Mouse (Mus musculus) forebrain, embryonic 16.5 days (tissue): ENCODE data around the gene Slc4a5. TPM values are rescaled to one million over a fixed set of nuclear protein-coding genes. Genes with fewer than 3 reads are reported as not detected.

Experiments used
- ATAC-seq: fragments of 200-750 bp; cut with Nextera tagmentation; 2 replicates; pipeline ENCODE4 v1.8.0; 2017; ENCODE audit warnings: mild to moderate bottlenecking, moderate library complexity
- H3K27ac ChIP-seq: fragments of 300-500 bp; sonication (generic); 2 replicates; pipeline ENCODE4 v1.5.1; 2014; ENCODE audit warnings: low read length, control low read depth
- H3K27me3 ChIP-seq: fragments of 300-500 bp; sonication (generic); replicated peaks from 2 replicates; pipeline ENCODE4 v1.6.1; 2014; ENCODE audit warnings: low read length; ENCODE audit not compliant: control insufficient read depth, insufficient read depth
- H3K36me3 ChIP-seq: fragments of 300-500 bp; sonication (generic); 2 replicates; pipeline ENCODE4 v1.6.1; 2014; ENCODE audit not compliant: control insufficient read depth, insufficient read depth
- H3K4me1 ChIP-seq: fragments of 300-500 bp; sonication (generic); replicated peaks from 2 replicates; pipeline ENCODE4 v1.6.1; 2014; ENCODE audit warnings: low read length; ENCODE audit not compliant: control insufficient read depth, insufficient read depth
- H3K4me2 ChIP-seq: fragments of 300-500 bp; sonication (generic); 2 replicates; pipeline ENCODE4 v1.6.1; 2014; ENCODE audit warnings: mild to moderate bottlenecking, low read length, control low read depth
- H3K4me3 ChIP-seq: fragments of 300-500 bp; sonication (generic); replicated peaks from 2 replicates; pipeline ENCODE4 v1.5.1; 2014; ENCODE audit warnings: mild to moderate bottlenecking, low read length, control low read depth
- H3K9ac ChIP-seq: fragments of 300-500 bp; sonication (generic); replicated peaks from 2 replicates; pipeline ENCODE4 v1.6.1; 2014; ENCODE audit warnings: low read depth, low read length, control low read depth
- H3K9me3 ChIP-seq: fragments of 300-500 bp; sonication (generic); 2 replicates; pipeline ENCODE4 v1.6.1; 2016; ENCODE audit warnings: low read length; ENCODE audit not compliant: control insufficient read depth
- WGBS: fragments of 180-500 bp; shearing (Covaris S2); extraction: QIAGEN DNeasy Blood & Tissue Kit; methylation state at CpG from one replicate; pipeline ENCODE4 v1.1.7; 2014; 5-methylcytosine and 5-hydroxymethylcytosine counted together
- polyA plus RNA-seq: library from polyadenylated mRNA; unstranded; fragments of >200 nt; fragmentation: Nextera tagmentation; extraction: Ambion mirVana; gene quantifications from 2 replicates; pipeline ENCODE4 v1.2.1, GENCODE M21; 2015

Gene Slc4a5
- polyA plus RNA-seq, 1 experiment from 2014 or later, result 0.52 TPM

DNA sequence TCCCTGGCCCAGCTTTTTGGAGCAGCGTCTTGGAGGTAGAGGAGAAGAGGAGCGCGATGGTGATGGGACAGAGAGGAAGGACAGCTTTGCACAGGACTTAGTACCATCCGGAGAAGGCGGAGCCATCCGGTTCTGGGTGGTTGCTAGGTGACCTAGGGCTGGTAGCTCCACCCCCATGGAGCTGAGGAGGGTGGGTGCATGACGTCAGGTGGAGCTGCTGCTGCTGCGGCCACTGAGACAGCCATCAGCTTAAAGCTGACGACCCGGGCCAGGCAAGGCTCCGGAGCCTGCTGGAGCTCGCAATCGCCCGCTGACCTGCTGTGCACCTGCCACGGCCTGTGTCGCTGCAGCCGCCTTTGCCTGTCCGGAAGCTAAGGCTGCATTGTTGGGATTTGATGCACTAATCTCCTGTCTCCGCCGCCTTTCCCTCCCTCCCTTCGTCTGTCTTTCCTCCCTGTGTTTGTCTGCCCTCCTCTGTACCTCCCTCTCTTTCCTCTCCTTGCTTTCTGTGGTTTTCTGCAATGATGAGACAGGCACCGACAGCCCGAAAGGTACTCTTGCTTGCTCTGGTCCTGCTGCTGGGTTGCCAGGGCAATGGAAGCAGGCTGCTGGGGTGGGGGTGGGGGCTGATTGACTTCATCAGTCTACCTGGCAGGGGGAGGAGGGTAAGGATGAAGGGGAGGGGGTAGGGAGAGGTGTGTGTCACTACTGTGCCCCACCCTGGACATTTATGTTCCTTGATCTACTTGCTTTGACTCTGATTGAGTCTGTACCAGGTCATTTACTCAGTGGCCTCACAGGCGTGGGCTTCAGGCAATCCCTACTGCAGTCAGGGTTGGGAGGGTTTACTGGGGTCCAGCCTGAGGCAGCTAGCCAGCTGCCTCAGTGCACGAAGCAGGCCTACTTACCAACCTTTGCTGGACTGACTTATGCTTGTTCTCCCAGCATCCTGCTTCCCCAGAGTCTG, 33.5 kb upstream of the Slc4a5 start:
- peaks cover 28% of the 10 kb centered on the region for H3K36me3 ChIP-seq
- peak overlapping the region; percentile 61 for H3K4me2 ChIP-seq
- WGBS, result 5% methylated on average over 25 of the region's 25 CpGs
- peaks cover 30% of the 10 kb centered on the region for H3K4me1 ChIP-seq
- H3K4me3 ChIP-seq, result peak overlapping the region; percentile 66
- H3K9ac ChIP-seq, result peak overlapping the region; percentile 82
- H3K27me3 ChIP-seq, result no peaks in the 10 kb centered on the region
- H3K27ac ChIP-seq, result peak overlapping the region; percentile 80
- peak; percentile 96 for ATAC-seq
- no peaks in the 10 kb centered on the region for H3K9me3 ChIP-seq

DNA sequence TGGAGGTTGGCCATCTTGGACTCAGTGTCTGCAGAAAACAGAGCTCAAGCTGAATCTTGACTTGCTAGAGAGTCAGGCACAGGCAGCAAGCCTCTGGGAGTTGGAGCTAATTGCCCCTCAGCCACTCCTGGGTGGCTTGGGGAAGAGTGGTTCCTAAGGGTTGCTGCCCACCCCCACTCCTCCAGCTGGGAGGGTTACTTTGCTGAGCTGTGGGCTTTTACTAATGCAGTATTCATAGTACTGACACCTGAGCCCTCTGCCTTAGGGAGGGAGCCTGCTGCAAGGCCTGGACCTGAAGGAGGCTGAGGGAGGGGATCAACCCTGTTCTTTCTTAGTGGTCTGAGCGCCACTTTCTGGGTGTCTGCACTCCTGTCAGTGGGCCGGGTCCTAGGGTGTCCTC, 32.7 kb upstream of the Slc4a5 start:
- H3K4me2 ChIP-seq, result peak overlapping the region; percentile 61

DNA sequence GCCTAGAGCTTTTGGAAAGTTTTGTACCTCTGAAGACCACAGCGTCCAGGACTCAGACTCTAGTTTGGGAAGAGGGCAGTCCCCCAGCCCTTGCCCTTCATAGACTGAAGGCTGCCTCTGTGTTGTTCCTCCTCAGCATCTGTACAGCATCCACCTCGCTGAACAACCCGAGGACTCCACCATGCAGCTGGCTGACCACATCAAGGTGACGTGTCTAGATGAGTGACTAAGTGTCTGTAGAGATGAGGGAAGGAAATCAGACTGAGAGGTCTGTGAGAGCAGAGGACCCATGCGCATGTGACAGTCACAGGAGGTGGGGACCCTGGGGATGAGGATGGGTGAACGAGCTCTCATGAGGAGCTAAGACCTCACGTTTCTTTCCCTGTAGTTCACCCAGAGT, 26.1 kb upstream of the Slc4a5 start:
- peaks cover 73% of the 10 kb centered on the region for H3K36me3 ChIP-seq
- no peak overlapping the region for H3K27ac ChIP-seq
- no peaks in the 10 kb centered on the region for H3K27me3 ChIP-seq
- H3K4me1 ChIP-seq, result no peaks in the 10 kb centered on the region
- 94% methylated on average over 7 of the region's 7 CpGs for WGBS
- H3K9ac ChIP-seq, result no peak overlapping the region
- no peak for ATAC-seq
- no peak overlapping the region for H3K4me2 ChIP-seq
- H3K9me3 ChIP-seq, result no peaks in the 10 kb centered on the region
- no peak overlapping the region for H3K4me3 ChIP-seq

More for the DNA sequence above, 32.7 kb upstream of the Slc4a5 start:
- H3K4me3 ChIP-seq, result peak overlapping the region; percentile 66
- no peak overlapping the region; the same call in 1 of the 2 replicates for H3K9ac ChIP-seq
- ATAC-seq, result no peak
- no peaks in the 10 kb centered on the region for H3K27me3 ChIP-seq
- WGBS, result 81% methylated on average over 2 of the region's 2 CpGs
- peaks cover 30% of the 10 kb centered on the region for H3K4me1 ChIP-seq
- H3K9me3 ChIP-seq, result no peaks in the 10 kb centered on the region
- peaks cover 35% of the 10 kb centered on the region for H3K36me3 ChIP-seq
- H3K27ac ChIP-seq, result no peak overlapping the region

DNA sequence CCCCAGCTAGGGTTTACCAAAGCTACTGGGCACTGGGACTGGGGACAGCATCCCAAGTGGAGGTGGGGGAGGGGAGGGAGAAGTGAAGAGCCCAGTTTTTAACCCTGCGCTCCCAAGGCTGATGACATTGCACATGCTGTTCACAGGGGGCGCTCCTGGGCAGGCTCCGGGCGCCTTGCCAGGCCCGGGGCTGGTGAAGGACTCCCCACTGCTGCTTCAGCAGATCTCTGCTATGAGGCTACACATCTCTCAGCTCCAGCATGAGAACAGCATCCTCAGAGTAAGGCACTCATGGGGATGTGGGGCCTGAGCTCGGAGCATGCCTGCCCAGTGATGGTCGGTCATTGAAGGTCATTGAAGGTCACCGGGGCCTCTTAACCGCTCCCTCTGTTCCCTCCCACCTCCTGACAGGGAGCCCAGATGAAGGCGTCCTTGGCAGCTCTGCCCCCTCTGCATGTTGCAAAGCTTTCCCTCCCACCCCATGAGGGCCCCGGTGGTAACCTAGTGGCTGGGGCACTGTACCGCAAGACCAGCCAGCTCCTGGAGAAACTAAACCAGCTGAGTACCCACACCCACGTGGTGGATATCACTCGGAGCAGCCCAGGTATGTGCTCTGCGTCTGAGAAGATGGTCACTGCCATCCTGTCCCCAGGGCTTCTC, 22.2 kb upstream of the Slc4a5 start:
- 47% methylated on average over 15 of the region's 15 CpGs for WGBS
- Histone ChIP-seq H3K27me3 (no peaks in the 10 kb centered on the region), H3K27ac (no peak overlapping the region)

DNA sequence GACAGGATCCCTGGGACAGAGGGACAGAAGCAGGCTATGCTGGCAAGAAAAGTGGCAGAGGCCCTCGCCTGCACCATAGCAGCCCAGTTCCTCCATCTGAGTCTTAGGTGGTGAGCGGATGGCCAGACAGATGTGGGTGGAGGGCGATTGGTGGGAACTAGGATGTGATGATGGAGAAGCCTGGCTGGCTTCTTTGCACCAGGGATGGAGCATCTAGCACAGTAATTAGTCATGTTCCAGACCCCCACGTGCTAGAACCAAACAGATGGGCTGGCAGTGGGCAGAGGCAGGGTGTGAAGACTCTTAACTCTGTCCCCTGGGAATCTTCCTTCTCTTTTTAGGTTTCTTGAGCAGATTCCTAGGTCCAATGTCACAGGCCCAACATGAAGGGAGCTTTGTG, 16.3 kb upstream of the Slc4a5 start:
- no peak for ATAC-seq
- Histone ChIP-seq H3K36me3 (peaks cover 20% of the 10 kb centered on the region), H3K27ac (no peak overlapping the region), H3K4me2 (no peak overlapping the region), H3K4me1 (no peaks in the 10 kb centered on the region), H3K4me3 (no peak overlapping the region), H3K9ac (no peak overlapping the region), H3K27me3 (no peaks in the 10 kb centered on the region), H3K9me3 (no peaks in the 10 kb centered on the region)
- WGBS, result 86% methylated on average over 4 of the region's 4 CpGs

More for the DNA sequence above, 22.2 kb upstream of the Slc4a5 start:
- peak; percentile 15 for ATAC-seq
- H3K9ac ChIP-seq, result no peak overlapping the region
- H3K4me2 ChIP-seq, result no peak overlapping the region
- H3K4me1 ChIP-seq, result no peaks in the 10 kb centered on the region
- no peak overlapping the region for H3K4me3 ChIP-seq
- peaks cover 63% of the 10 kb centered on the region for H3K36me3 ChIP-seq
- H3K9me3 ChIP-seq, result no peaks in the 10 kb centered on the region

DNA sequence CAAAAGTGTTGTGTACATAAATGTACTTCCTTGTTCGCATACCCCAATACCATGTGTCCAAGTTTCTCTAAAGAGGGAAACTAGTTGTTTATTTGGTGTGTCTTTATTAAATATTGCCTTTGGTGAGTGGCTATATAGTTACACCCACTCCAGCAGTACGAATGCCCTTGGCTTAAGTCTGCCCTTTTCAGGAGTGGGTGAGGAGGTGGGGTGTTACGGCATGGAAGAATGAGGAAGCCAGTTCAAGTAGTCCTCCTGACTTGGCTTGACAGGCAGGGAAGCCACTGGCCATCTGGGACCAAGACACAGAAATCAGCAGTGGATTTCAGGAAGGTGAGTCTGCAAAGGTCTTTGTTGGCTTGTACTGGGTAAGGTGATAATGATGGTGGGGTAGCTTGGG, 13.8 kb upstream of the Slc4a5 start:
- Histone ChIP-seq H3K4me2 (no peak overlapping the region), H3K4me3 (no peak overlapping the region), H3K36me3 (peaks cover 3% of the 10 kb centered on the region; the same call in 1 of the 2 replicates), H3K27me3 (no peaks in the 10 kb centered on the region), H3K9me3 (no peaks in the 10 kb centered on the region), H3K9ac (no peak overlapping the region), H3K4me1 (0 out of 2 replicates have a peak, but pooled peaks cover 5% of the 10 kb centered on the region), H3K27ac (no peak overlapping the region)
- no peak for ATAC-seq
- WGBS, result 92% methylated on average over 3 of the region's 3 CpGs

DNA sequence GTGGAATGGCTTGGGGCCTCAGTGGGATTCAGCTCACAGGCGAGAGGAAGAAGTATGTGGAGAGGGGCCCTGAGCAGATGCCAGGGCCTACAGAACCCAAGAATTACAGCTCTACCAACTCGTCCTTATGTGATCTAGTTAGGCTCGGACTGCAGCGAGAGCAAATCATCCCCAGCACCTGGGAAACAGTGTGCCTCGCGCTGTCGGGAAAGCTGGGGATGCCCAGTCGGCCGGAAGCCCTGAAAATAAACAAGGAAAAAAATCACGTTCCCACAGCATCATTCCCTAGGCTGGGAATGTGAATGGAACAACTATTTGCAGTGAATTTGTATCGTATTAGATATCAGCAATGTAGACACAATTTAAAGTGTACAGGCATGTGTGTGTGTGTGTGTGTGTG, 13.3 kb upstream of the Slc4a5 start:
- no peak overlapping the region for H3K27ac ChIP-seq
- ATAC-seq, result no peak
- no peak overlapping the region for H3K4me2 ChIP-seq
- 74% methylated on average over 11 of the region's 11 CpGs for WGBS
- H3K9ac ChIP-seq, result no peak overlapping the region
- no peak overlapping the region for H3K4me3 ChIP-seq
- no peaks in the 10 kb centered on the region for H3K27me3 ChIP-seq
- no peaks in the 10 kb centered on the region for H3K36me3 ChIP-seq
- H3K4me1 ChIP-seq, result 0 out of 2 replicates have a peak, but pooled peaks cover 5% of the 10 kb centered on the region
- H3K9me3 ChIP-seq, result no peaks in the 10 kb centered on the region

DNA sequence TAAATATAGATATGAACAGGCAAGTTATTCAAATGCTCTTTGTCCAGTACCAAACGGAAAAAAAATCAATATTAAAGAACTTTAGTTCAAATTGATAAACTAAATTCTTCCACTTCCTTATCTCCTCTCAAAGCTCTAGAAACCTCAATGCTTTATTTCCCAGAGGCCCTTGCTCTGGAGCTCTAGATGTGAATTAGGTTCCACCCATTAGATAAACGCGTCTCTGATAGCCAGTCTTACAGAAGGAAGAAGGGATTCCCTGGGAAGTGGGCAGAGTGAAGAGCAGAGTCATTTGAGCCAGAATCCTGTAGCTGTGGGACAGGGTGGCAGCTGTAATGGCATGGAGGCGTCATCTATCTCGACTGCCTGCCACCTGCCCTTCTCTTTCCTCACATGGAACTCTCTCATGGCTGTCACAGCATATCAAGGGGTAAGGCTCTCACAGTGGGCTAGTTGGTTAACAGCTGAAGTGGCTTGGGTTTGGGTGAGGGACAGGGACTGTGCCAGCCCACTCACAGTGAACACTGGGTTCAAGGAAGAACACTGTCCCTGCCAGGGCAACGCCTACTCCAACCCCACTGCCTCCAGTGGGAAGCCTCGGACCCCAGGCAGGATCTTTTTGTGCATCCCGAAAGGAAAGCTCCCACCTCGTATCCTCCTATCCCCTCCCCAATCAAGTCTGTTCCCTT, 12.1 kb upstream of the Slc4a5 start:
- Histone ChIP-seq H3K9me3 (no peaks in the 10 kb centered on the region), H3K36me3 (no peaks in the 10 kb centered on the region), H3K9ac (no peak overlapping the region), H3K4me1 (0 out of 2 replicates have a peak, but pooled peaks cover 5% of the 10 kb centered on the region), H3K4me2 (no peak overlapping the region), H3K4me3 (no peak overlapping the region), H3K27ac (no peak overlapping the region), H3K27me3 (no peaks in the 10 kb centered on the region)
- no peak for ATAC-seq
- WGBS, result 69% methylated on average over 9 of the region's 9 CpGs

DNA sequence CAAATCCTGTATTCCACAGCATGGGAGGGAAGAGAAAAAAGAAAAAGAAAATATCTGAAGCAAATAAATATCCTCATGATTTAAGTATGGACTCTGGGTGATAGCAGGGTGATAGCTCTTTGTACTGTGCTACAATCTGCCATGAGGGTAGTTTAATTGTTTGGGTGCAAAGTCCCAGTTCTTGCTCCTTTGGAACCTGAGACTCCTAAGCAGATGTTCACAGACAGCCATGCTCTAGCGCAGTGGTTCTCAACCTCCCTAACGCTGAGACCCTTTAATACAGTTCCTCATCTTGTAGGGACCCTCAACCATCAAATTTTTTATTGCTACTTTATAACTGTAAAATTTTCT, 11.6 kb upstream of the Slc4a5 start:
- no peak for ATAC-seq
- Histone ChIP-seq H3K4me2 (no peak overlapping the region), H3K9me3 (no peaks in the 10 kb centered on the region), H3K9ac (no peak overlapping the region), H3K27me3 (no peaks in the 10 kb centered on the region), H3K27ac (no peak overlapping the region), H3K36me3 (no peaks in the 10 kb centered on the region), H3K4me3 (no peak overlapping the region), H3K4me1 (0 out of 2 replicates have a peak, but pooled peaks cover 5% of the 10 kb centered on the region)
- WGBS, result 92% methylated on average over 2 of the region's 2 CpGs
